Mouse (Mus musculus) heart, adult 8-10 months (tissue): Measurements from ENCODE around the gene Gzma. TPM values are rescaled to one million over a fixed set of nuclear protein-coding genes. Genes with fewer than 3 reads are reported as not detected.

Experiments
- DNase-seq: peaks from one replicate; pipeline ENCODE4 v3.0.0; 2022; ENCODE audit warnings: low spot score
- total RNA-seq, 4 experiments: library from RNA; stranded (reverse); gene quantifications; 2 replicates each; pipeline ENCODE4 v1.2.4; 2022

Gzma gene
- total RNA-seq, 4 experiments from 2014 or later, result 0.46 to 0.95 TPM; not detected in 2

- DNase-seq, result peak; percentile 57
Measured at GRCm38 (mm10) chr13:113046211-113046883, 54.4 kb downstream of the Gzma start, which contains the start of gene Gpx8. Gene Gpx8, minus strand, starts transcription at chr13:113046410.

DNA sequence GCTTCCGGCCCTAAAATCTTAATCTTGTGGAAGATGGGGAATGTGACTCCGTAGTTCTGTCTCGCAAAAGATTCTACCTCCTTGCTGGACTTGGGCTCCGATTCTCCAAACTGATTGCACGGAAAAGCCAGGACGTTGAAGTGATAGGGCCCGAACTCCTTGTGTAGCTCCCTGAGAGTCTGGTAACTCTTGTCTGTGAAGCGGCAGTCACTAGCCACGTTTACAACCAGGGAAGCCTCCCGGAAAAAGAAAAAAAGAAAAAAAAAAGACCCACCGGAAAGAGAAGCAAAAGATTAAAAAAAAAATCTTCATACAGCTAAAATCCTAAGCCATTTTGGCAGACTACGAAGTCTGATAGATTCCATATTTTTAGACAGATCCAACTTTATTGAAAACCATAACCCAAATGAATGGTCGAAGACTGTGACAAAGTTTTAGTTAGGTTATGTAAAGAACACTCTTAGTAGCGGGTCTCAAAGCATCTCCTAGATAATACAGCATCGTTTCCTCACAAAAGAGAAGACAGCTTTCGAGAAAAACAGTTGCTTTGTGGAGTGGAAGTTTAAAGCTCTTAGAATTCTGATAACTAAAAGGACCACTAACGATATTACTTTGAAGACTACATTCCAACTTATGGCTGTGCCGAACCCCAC lies 55.2 kb downstream of the Gzma start:
- DNase-seq, result no peak

GRCm38 (mm10) chr13:113044876-113045275 lies 55.9 kb downstream of the Gzma start:
- no peak for DNase-seq

Other genes with a start within 250 kb of the Gzma start
- 10 to 100 TPM; 22.1 to 27.2 (median 26.0) TPM for gene Mtrex, start 173.6 kb downstream of the Gzma start, total RNA-seq
- gene Dhx29, start 173.5 kb downstream of the Gzma start, total RNA-seq, result 10 to 100 TPM; 14.3 to 15.4 (median 15.1) TPM
- gene Ccno, start 113.2 kb downstream of the Gzma start, total RNA-seq, result under 1 TPM in 2 of 4 experiments, not detected in 2; 0.16 to 0.50 TPM
- gene Mcidas, start 107.1 kb downstream of the Gzma start, total RNA-seq, result not detected
- not detected for gene Cdc20b, start 65.9 kb downstream of the Gzma start, total RNA-seq
- gene Gpx8, start 54.6 kb downstream of the Gzma start, total RNA-seq, result 10 to 100 TPM; 32.6 to 36.7 (median 35.6) TPM
- gene Esm1, start 108.7 kb upstream of the Gzma start, total RNA-seq, result 1 to 10 TPM in 1 of 4 experiments, under 1 TPM in 3; 0.44 to 1.3 (median 0.59) TPM
- gene Gzmk, start 124.9 kb upstream of the Gzma start, total RNA-seq, result not detected
- gene BC067074, start 192.2 kb upstream of the Gzma start, total RNA-seq, result 1 to 10 TPM; 2.8 to 4.1 (median 3.2) TPM